Mouse (Mus musculus) kidney, embryonic 16.5 days (tissue): ENCODE results near the gene Rnf227. TPM values are rescaled to one million over a fixed set of nuclear protein-coding genes. Genes with fewer than 3 reads are reported as not detected.

ENCODE experiments used
- ATAC-seq: fragments of 200-750 bp; cut with Nextera tagmentation; 2 replicates; pipeline ENCODE4 v1.8.0; 2017; ENCODE audit warnings: moderate TSS enrichment; ENCODE audit not compliant: low FRiP score, low TSS enrichment
- H3K27ac ChIP-seq: fragments of 300-500 bp; sonication (generic); 2 replicates; pipeline ENCODE4 v1.5.1; 2014; ENCODE audit warnings: low read length
- H3K27me3 ChIP-seq: fragments of 300-500 bp; sonication (generic); 2 replicates; pipeline ENCODE4 v1.6.1; 2014; ENCODE audit warnings: low read length, control low read depth, mixed read lengths; ENCODE audit not compliant: insufficient read depth
- H3K36me3 ChIP-seq: fragments of 300-500 bp; sonication (generic); 2 replicates; pipeline ENCODE4 v1.6.1; 2014; ENCODE audit warnings: low read length, control low read depth, mixed read lengths; ENCODE audit not compliant: insufficient read depth
- H3K4me1 ChIP-seq: fragments of 300-500 bp; sonication (generic); 2 replicates; pipeline ENCODE4 v1.6.1; 2014; ENCODE audit warnings: low read length, control low read depth, mixed read lengths; ENCODE audit not compliant: insufficient read depth
- H3K4me2 ChIP-seq: fragments of 300-500 bp; sonication (generic); replicated peaks from 2 replicates; pipeline ENCODE4 v1.6.1; 2014; ENCODE audit warnings: low read depth, low read length
- H3K4me3 ChIP-seq: fragments of 300-500 bp; sonication (generic); 2 replicates; pipeline ENCODE4 v1.5.1; 2014; ENCODE audit warnings: mild to moderate bottlenecking, low read length
- H3K9ac ChIP-seq: fragments of 300-500 bp; sonication (generic); replicated peaks from 2 replicates; pipeline ENCODE4 v1.6.1; 2014; ENCODE audit warnings: low read length
- H3K9me3 ChIP-seq: fragments of 300-500 bp; sonication (generic); 2 replicates; pipeline ENCODE4 v1.6.1; 2016; ENCODE audit warnings: low read length, control low read depth
- WGBS: fragments of 180-500 bp; shearing (Covaris S2); extraction: QIAGEN DNeasy Blood & Tissue Kit; methylation state at CpG from one replicate; pipeline ENCODE4 v1.1.7; 2014; 5-methylcytosine and 5-hydroxymethylcytosine counted together
- polyA plus RNA-seq: library from polyadenylated mRNA; unstranded; fragments of >200 nt; fragmentation: Nextera tagmentation; extraction: Ambion mirVana; gene quantifications from 2 replicates; pipeline ENCODE4 v1.2.1, GENCODE M21; 2015

Gene Rnf227
- polyA plus RNA-seq, 1 experiment from 2014 or later, result 17.8 TPM

DNA sequence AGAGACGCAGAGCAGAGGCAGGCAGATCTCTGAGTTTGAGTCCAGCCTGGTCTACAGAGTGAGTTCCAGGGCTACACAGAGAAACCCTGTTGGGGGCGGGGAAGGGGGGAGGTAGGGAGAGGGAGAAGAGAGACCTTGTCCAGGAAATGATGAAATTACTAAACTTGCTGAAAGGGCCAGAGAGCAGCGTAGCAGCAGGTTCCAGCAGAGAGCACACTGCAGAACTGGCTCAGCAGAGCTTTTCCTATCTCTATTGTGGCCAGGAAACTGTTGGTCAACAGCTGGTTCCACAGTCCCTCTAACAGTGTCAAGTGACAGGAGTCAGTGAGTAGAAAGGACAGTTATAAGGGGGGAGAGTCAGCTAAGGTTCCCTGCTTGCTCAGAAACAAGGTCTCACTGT, 39.3 kb downstream of the Rnf227 start:
- Histone ChIP-seq H3K36me3 (peaks cover 12% of the 10 kb centered on the region; the same call in 1 of the 2 replicates), H3K9me3 (no peaks in the 10 kb centered on the region), H3K4me2 (no peak overlapping the region), H3K4me3 (no peak overlapping the region), H3K9ac (no peak overlapping the region), H3K4me1 (no peaks in the 10 kb centered on the region), H3K27ac (no peak overlapping the region), H3K27me3 (no peaks in the 10 kb centered on the region)
- ATAC-seq, result no peak
- WGBS, result 76% methylated on average over 3 of the region's 3 CpGs

DNA sequence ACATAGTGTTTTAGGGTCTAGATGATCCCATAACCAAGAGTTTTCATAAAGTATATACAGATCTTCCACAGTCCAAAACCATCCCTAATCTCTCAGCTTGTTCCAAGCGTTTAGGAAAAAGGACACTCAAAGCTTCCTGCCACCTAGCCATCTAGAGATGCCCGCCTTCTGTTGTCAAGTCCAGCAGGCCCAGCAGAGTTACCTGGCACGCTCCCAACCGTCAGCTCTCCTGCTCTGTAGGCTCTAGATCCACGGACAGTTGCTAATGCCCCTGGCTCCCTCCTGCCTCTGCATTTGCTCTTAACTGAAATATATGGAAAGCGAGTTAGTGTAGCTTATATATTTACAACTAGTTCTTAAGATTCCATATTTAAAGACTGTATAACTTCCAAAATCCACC, 41.1 kb downstream of the Rnf227 start:
- Histone ChIP-seq H3K4me3 (no peak overlapping the region), H3K9ac (no peak overlapping the region), H3K27me3 (no peaks in the 10 kb centered on the region), H3K9me3 (no peaks in the 10 kb centered on the region), H3K4me2 (no peak overlapping the region), H3K36me3 (peaks cover 7% of the 10 kb centered on the region; the same call in 1 of the 2 replicates), H3K4me1 (no peaks in the 10 kb centered on the region), H3K27ac (no peak overlapping the region)
- ATAC-seq, result no peak
- 87% methylated on average over 6 of the region's 6 CpGs for WGBS

DNA sequence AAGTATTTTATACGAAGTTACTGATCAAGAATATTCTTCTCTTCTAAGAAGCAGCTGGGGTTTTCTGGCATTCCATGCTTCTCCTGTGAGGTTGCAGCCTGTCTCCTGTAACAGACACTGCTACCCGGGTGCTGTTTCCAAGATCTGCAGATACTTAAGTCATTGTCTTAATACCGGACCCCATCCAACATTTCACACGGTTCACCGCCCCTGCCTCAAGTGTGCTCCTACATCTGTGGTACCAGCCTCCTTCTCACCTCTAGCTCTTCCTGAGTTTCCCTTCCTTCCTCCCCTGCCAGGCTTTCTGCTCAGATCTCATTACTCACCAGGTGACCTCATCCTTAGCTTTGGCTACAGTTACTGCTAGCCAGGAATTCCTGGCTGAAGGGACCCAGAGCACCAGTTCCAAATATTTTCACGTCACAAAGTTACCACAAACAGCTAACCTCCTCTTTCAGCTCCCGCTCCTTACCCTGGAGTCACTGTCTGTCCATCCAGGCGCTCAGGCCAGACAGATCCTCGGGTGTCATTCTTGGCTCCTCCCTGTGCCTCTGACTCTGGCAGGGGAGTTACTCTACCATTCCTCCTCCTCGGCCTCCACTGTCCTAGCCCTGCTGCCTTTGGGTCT, 42.3 kb downstream of the Rnf227 start:
- no peak for ATAC-seq

DNA sequence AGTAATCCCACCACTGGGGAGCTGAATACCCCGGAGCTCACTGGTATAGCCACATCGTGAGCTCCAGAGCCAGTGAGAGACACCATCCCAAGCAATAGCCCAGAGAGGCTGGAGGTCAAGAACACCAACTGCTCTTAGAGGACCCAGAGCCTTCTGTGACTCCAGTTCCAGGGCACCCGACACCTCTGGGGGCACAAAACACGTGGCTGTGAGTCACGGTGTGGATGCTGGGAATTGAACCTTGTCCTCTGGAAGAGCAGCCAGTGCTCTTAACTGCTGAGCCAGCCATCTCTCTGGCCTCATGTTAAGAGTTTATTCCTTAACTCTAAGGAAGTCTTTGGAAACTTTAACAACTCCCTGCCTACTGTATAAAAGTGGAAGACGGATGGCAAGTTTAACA, 44.7 kb downstream of the Rnf227 start:
- Histone ChIP-seq H3K27ac (no peak overlapping the region), H3K9me3 (no peaks in the 10 kb centered on the region), H3K36me3 (0 out of 2 replicates have a peak, but pooled peaks cover 4% of the 10 kb centered on the region), H3K4me2 (no peak overlapping the region), H3K27me3 (no peaks in the 10 kb centered on the region), H3K4me3 (no peak overlapping the region), H3K4me1 (0 out of 2 replicates have a peak, but pooled peaks cover 1% of the 10 kb centered on the region), H3K9ac (no peak overlapping the region)
- 67% methylated on average over 6 of the region's 6 CpGs for whole genome bisulfite sequencing
- ATAC-seq, result no peak

More for the DNA sequence above, 42.3 kb downstream of the Rnf227 start:
- Histone ChIP-seq H3K27me3 (no peaks in the 10 kb centered on the region), H3K9me3 (no peaks in the 10 kb centered on the region), H3K9ac (no peak overlapping the region), H3K4me2 (no peak overlapping the region), H3K4me1 (no peaks in the 10 kb centered on the region), H3K36me3 (peaks cover 5% of the 10 kb centered on the region; the same call in 1 of the 2 replicates), H3K27ac (no peak overlapping the region), H3K4me3 (no peak overlapping the region)
- WGBS, result 50% methylated on average over 10 of the region's 10 CpGs

DNA sequence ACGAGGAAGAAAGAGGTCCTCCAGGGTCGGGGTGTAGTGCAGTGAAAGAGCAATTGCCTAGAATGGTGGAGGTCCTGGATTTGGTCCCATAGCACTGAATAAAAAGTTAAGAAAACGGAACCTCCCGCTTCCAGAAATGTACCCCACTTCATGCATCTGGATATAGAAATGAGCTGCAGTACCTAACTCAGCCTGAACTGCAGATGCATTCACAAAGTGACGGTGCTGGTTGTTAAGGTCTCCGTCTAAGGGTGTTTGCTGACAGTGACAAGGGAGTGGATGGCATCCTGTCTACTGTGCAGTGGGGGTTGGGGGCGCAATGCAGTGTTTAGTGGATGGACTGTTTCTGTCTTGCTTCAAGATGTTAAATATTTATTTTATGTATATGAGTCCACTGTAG, 46.5 kb downstream of the Rnf227 start:
- 0 out of 2 replicates have a peak, but pooled peaks cover 5% of the 10 kb centered on the region for H3K4me1 ChIP-seq
- H3K9me3 ChIP-seq, result no peaks in the 10 kb centered on the region
- no peaks in the 10 kb centered on the region for H3K27me3 ChIP-seq
- no peak overlapping the region for H3K9ac ChIP-seq
- no peak overlapping the region for H3K4me3 ChIP-seq
- no peak overlapping the region for H3K27ac ChIP-seq
- no peak overlapping the region for H3K4me2 ChIP-seq
- ATAC-seq, result no peak
- WGBS, result 75% methylated on average over 7 of the region's 7 CpGs
- no peaks in the 10 kb centered on the region for H3K36me3 ChIP-seq

DNA sequence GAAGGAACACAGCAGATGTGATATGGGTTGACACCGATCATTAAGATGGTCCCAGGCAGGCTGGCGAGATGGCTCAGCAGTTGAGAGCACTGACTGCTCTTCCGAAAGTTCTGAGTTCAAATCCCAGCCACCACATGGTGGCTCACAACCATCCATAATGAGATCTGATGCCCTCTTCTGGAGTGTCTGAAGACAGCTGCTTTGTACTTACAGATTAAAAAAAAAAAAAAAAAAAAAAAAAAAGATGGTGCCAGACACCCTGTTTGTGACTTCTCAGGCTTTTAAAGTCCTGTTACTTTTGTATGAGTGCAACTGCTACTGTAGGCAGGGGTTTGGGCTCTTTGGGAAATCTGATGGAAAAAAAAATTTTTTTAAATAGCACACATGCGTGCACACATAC, 48.4 kb downstream of the Rnf227 start:
- H3K9ac ChIP-seq, result no peak overlapping the region
- H3K4me1 ChIP-seq, result 0 out of 2 replicates have a peak, but pooled peaks cover 5% of the 10 kb centered on the region
- no peak for ATAC-seq
- 0 out of 2 replicates have a peak, but pooled peaks cover 2% of the 10 kb centered on the region for H3K36me3 ChIP-seq
- WGBS, result 94% methylated on average over 4 of the region's 4 CpGs
- no peak overlapping the region for H3K4me3 ChIP-seq
- H3K9me3 ChIP-seq, result no peaks in the 10 kb centered on the region
- no peak overlapping the region for H3K27ac ChIP-seq
- no peaks in the 10 kb centered on the region for H3K27me3 ChIP-seq
- H3K4me2 ChIP-seq, result no peak overlapping the region

DNA sequence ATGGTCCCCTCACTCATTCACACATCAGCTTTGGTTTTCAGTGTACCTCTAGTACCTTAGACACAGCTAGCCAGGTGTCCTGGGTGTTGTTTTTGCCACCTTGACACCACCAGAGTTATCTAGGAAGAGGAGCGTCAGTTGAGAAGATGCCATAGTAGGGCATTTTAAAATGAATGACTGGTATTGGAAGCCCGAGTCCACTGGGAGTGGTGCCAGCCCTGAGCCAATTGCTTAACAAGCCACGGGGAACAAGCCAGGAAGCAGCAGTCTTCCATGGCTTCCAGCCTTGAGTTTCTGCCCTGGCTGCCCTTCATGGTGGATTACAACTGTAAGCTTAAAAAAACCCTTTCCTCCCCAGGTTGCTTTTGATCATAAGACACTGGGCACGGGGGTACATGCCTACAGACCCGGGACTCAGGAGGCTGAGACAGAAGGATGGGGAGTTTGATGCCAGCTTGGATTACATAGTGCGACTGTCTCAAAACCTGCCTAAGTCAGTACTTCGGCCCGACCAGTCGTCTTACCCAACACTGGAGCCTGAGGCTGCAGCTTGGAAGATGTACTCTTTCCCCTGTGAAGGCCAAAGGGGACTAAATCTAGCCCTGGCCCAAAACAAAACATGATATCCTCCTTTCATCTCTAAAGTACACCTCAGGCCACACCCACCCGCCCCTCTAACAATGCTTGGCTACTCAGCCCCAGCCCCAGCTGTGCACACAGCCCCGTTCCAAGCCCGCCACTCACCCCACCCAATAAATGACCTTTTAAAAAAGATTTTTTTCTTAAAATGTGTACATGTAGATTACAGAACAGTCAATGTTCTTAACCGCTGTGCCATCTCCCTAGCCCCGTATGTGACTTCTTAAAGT, 49.5 kb downstream of the Rnf227 start:
- Histone ChIP-seq H3K4me1 (peaks cover 8% of the 10 kb centered on the region; the same call in 1 of the 2 replicates), H3K9ac (no peak overlapping the region; the same call in 1 of the 2 replicates), H3K27me3 (no peaks in the 10 kb centered on the region), H3K36me3 (0 out of 2 replicates have a peak, but pooled peaks cover 2% of the 10 kb centered on the region), H3K9me3 (no peaks in the 10 kb centered on the region), H3K27ac (no peak overlapping the region), H3K4me3 (no peak overlapping the region), H3K4me2 (no peak overlapping the region)
- no peak for ATAC-seq
- 54% methylated on average over 14 of the region's 14 CpGs for WGBS

DNA sequence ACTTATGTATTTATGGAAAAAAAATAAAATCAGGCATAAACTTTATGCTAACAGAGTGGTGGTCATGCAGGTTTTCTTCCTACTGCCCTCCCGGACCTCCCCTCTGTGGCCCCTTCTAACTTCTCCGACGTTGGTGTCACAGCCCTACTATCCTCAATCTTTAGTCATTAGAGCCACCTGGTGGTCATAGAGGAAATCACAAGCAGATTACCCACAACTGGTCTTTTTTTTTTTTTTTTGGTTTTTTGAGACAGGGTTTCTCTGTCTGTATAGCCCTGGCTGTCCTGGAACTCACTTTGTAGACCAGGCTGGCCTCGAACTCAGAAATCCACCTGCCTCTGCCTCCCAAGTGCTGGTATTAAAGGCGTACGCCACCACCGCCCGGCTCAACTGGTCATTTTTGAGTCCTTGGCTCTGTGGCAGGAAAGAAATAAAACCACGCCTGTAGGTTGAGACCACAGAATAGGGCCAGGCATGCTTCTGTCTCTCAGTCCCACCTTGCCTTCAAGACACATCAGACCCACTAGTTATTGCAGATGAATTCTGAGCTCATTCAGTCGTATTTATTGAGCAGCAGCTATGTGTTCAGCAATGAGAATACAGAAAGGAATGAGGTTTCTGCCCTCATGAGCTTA, 50.3 kb downstream of the Rnf227 start:
- Histone ChIP-seq H3K27ac (no peak overlapping the region), H3K36me3 (0 out of 2 replicates have a peak, but pooled peaks cover 2% of the 10 kb centered on the region), H3K4me2 (no peak overlapping the region), H3K27me3 (no peaks in the 10 kb centered on the region), H3K9me3 (no peaks in the 10 kb centered on the region), H3K4me3 (no peak overlapping the region), H3K4me1 (peaks cover 8% of the 10 kb centered on the region; the same call in 1 of the 2 replicates), H3K9ac (no peak overlapping the region; the same call in 1 of the 2 replicates)
- no peak for ATAC-seq
- WGBS, result 47% methylated on average over 10 of the region's 10 CpGs
